Mouse (Mus musculus) forebrain, postnatal 0 days (tissue): ENCODE results near the gene Pip5k1b. TPM values are rescaled to one million over a fixed set of nuclear protein-coding genes. Genes with fewer than 3 reads are reported as not detected.

Experiments used
- ATAC-seq: fragments of 200-750 bp; cut with Nextera tagmentation; 2 replicates; pipeline ENCODE4 v1.8.0; 2017; ENCODE audit warnings: mild to moderate bottlenecking, moderate library complexity
- DNase-seq: peaks from one replicate; pipeline ENCODE4 v3.0.0-alpha.2; 2015
- H3K27ac ChIP-seq: fragments of 300-500 bp; sonication (generic); 2 replicates; pipeline ENCODE4 v1.5.1; 2014; ENCODE audit warnings: low read depth, mild to moderate bottlenecking, antibody characterized with exemption, low read length, moderate library complexity, mixed read lengths
- H3K27me3 ChIP-seq: fragments of 300-500 bp; sonication (generic); 2 replicates; pipeline ENCODE4 v1.6.1; 2014; ENCODE audit warnings: mild to moderate bottlenecking, low read length, mixed read lengths; ENCODE audit not compliant: insufficient read depth
- H3K36me3 ChIP-seq: fragments of 300-500 bp; sonication (generic); 2 replicates; pipeline ENCODE4 v1.6.1; 2014; ENCODE audit warnings: mild to moderate bottlenecking, moderate library complexity; ENCODE audit not compliant: insufficient read depth
- H3K4me1 ChIP-seq: fragments of 300-500 bp; sonication (generic); 2 replicates; pipeline ENCODE4 v1.6.1; 2014; ENCODE audit warnings: antibody characterized with exemption; ENCODE audit not compliant: insufficient read depth
- H3K4me2 ChIP-seq: fragments of 300-500 bp; sonication (generic); 2 replicates; pipeline ENCODE4 v1.6.1; 2014; ENCODE audit warnings: low read depth, mild to moderate bottlenecking, moderate library complexity
- H3K4me3 ChIP-seq: fragments of 300-500 bp; sonication (generic); 2 replicates; pipeline ENCODE4 v1.5.1; 2014; ENCODE audit warnings: low read depth, low read length, mixed read lengths
- H3K9ac ChIP-seq: fragments of 300-500 bp; sonication (generic); 2 replicates; pipeline ENCODE4 v1.6.1; 2014; ENCODE audit warnings: mild to moderate bottlenecking
- H3K9me3 ChIP-seq: fragments of 300-500 bp; sonication (generic); 2 replicates; pipeline ENCODE4 v1.6.1; 2016; ENCODE audit warnings: low read length
- CTCF ChIP-seq: sonication (generic); IDR thresholded peaks from 2 replicates; pipeline ENCODE4 v1.5.1; 2016; ENCODE audit warnings: antibody characterized with exemption, control low read depth, low read depth
- WGBS: fragments of 180-500 bp; shearing (Covaris S2); extraction: QIAGEN DNeasy Blood & Tissue Kit; methylation state at CpG from one replicate; pipeline ENCODE4 v1.1.7; 2014; 5-methylcytosine and 5-hydroxymethylcytosine counted together
- polyA plus RNA-seq: library from polyadenylated mRNA; unstranded; fragments of >200 nt; fragmentation: Nextera tagmentation; extraction: Ambion mirVana; gene quantifications from 2 replicates; pipeline ENCODE4 v1.2.1, GENCODE M21; 2015
- total RNA-seq: library from RNA; depleted of rRNA; stranded (reverse); fragments of >200 nt; gene quantifications from 2 replicates; pipeline ENCODE4 v1.2.3, GENCODE M21; 2014

Gene Pip5k1b
- total and polyA plus RNA-seq, 2 experiments from 2014 or later: 1.8 to 2.7 TPM

DNA sequence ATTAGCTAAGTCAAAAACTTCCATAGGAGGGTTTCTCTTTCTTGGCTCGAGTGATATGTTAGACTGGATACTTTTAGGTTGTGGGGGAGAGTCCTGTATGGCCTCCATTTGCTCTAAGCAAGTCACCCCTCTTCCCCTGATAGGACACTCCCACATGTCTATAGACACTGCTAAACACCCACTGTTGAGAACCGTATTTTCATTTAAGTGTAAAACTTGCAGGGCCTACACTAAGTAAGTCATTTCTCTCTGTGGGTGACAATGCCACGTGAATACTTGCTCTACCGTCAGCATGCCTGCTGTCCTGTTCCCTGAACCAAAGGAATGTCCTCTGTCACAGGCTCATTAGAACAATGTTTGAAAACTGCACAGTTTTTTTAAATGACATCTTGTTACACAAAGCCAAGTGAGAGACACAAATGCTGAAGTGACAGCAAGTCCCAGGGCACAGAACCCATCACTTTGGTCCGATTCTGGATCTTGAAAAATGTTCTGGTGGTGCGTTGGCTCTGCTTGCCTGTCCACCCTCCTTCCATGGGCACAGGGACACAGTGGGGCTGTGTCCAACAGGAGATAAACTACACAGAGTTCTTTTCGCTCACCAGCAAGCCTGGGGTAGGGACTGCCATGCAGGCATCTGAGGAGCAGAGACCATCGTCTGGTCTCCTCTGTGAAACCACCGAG is 138.6 kb downstream of the Pip5k1b start:
- Histone ChIP-seq H3K4me1 (peaks cover 7% of the 10 kb centered on the region; the same call in 1 of the 2 replicates), H3K27me3 (no peaks in the 10 kb centered on the region), H3K36me3 (no peaks in the 10 kb centered on the region), H3K4me3 (no peak overlapping the region), H3K9ac (no peak overlapping the region), H3K27ac (no peak overlapping the region), H3K4me2 (no peak overlapping the region), H3K9me3 (no peaks in the 10 kb centered on the region)
- no peak for TF ChIP-seq CTCF
- 87% methylated on average over 9 of the region's 9 CpGs for WGBS
- ATAC-seq (no peak), DNase-seq (no peak)

DNA sequence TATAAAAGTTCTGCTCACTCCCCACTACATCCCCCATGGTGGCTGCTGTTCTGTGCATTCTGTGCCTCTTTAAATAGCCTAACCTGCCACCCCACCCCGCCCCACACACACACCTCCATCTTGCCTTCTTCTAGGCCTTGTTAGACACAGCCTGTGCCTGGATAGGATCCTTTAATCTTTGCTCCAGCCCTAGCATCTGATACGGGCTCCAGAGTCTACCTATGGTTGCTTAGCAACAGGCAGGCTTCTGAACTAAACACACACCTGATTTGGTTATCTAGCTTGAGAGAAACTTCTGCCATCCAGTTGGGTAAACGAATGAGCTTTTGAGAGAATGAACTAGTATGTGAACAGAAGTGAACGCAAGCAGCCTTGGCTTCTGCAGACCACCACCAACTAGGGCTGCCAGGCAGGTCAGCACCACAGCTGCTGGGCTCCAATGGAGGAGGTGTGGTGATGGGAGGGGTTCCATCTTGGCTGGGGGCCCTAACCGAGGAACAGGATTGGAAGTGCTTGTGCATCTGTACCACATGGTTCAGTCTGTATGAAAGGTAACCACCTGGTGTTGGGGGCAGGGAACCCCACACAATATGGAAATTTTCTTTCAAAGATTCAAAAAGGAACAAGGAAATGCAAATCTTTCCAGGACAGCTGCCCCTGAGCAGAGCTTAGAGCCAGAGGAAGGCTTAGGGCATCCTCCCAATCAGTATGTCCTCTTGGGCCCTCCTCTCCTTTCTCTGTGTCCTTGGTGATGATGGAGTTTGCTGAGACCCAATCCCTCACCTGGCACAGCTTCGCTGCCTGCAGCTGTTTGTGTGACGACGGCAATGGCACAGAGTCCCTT is 139.7 kb downstream of the Pip5k1b start:
- Histone ChIP-seq H3K27me3 (no peaks in the 10 kb centered on the region), H3K4me3 (no peak overlapping the region), H3K9me3 (no peaks in the 10 kb centered on the region), H3K9ac (no peak overlapping the region), H3K27ac (no peak overlapping the region), H3K4me2 (no peak overlapping the region), H3K4me1 (peaks cover 7% of the 10 kb centered on the region; the same call in 1 of the 2 replicates), H3K36me3 (no peaks in the 10 kb centered on the region)
- no peak for TF ChIP-seq CTCF
- peak; percentile 89 for ATAC-seq
- 64% methylated on average over 8 of the region's 8 CpGs for WGBS
- peak; percentile 41 for DNase-seq

DNA sequence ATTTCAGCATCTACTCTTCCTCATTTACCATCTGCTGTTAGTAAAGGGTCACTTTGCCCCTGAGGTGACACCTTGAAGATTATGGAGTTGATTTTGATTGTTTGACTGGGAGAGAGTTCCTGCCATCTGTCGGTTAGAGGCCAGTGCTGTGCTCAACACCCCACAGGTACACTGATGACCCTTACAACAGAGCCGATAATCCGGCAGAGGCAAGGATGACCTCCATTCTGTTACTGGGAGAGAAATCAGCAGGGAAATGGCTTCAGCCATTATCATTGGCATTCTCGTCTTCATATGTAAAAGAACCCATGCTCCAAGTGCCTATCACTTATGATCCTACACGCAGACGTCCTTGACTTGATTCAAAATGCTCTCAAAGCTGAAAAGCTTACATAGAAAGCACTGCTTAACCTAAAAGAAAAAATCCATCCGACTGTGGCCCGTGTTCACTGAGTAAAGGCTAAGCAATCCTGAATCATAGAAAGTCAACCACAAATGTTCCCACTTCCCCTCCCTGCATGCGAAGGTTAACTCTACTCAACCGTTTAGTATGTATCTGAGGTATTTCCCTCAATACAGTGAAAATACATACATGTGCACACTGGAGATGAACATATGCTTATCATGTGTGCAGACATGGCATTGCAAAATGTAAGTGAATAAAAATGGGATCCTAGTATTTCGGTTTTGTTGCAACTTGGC is 146.7 kb downstream of the Pip5k1b start:
- H3K9me3 ChIP-seq: no peaks in the 10 kb centered on the region
- no peak overlapping the region for H3K4me3 ChIP-seq
- 85% methylated on average over 11 of the region's 11 CpGs for WGBS
- no peaks in the 10 kb centered on the region for H3K36me3 ChIP-seq
- 0 out of 2 replicates have a peak, but pooled peaks cover 1% of the 10 kb centered on the region for H3K4me1 ChIP-seq
- H3K4me2 ChIP-seq: no peak overlapping the region
- H3K9ac ChIP-seq: no peak overlapping the region
- ATAC-seq (no peak), DNase-seq (no peak)
- TF ChIP-seq CTCF: no peak
- H3K27me3 ChIP-seq: no peaks in the 10 kb centered on the region
- H3K27ac ChIP-seq: no peak overlapping the region

GRCm38 (mm10) chr19:24404716-24405115 is 151.0 kb downstream of the Pip5k1b start:
- Histone ChIP-seq H3K9me3 (no peaks in the 10 kb centered on the region), H3K4me3 (no peak overlapping the region), H3K4me2 (no peak overlapping the region), H3K36me3 (no peaks in the 10 kb centered on the region), H3K9ac (no peak overlapping the region), H3K27me3 (no peaks in the 10 kb centered on the region), H3K4me1 (0 out of 2 replicates have a peak, but pooled peaks cover 10% of the 10 kb centered on the region), H3K27ac (no peak overlapping the region)
- 90% methylated on average over 3 of the region's 3 CpGs for WGBS
- no peak for TF ChIP-seq CTCF
- ATAC-seq (no peak), DNase-seq (no peak)

DNA sequence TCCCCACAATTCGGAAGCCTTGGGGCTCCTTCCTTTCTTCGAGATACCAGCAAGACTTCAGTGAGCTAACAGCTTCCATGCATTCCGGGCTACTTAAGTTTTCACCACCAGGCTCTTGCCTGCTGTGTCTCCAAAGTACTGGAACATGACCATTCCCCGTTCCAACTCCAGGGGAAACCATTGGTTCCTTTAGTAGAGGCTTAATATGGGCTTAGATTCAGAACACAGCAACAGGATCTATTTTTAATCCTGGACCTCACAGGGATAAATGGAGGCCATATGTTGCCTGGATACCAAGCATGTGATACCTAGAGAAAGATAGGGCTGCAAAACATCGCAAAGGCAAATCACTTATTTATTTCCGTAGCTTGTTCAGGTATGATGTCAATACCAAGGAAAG is 152.4 kb downstream of the Pip5k1b start:
- Histone ChIP-seq H3K4me1 (0 out of 2 replicates have a peak, but pooled peaks cover 10% of the 10 kb centered on the region), H3K4me2 (no peak overlapping the region), H3K9me3 (no peaks in the 10 kb centered on the region), H3K9ac (no peak overlapping the region), H3K4me3 (no peak overlapping the region), H3K27ac (no peak overlapping the region), H3K36me3 (no peaks in the 10 kb centered on the region), H3K27me3 (no peaks in the 10 kb centered on the region)
- no peak for TF ChIP-seq CTCF
- WGBS: 87% methylated on average over 6 of the region's 6 CpGs
- ATAC-seq (peak; percentile 42; the same call in 1 of the 2 replicates), DNase-seq (no peak)

DNA sequence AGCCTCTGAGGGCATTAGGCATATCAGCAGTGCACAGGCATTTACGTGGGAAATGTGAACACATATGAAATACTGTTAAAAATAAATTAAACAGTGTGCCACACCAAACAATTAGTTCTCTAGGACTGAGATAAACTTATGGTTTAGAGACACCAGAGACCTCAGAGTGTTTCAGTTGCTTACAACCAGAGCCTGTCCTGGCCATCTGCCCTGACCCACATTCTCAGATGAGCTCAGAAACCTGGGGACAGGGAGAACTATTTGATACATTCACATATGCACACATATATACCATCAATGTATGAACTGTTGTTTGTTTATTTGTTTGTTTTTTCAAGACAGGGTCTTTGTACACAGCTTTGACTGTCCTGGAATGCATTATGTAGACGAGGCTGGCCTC is 161.8 kb downstream of the Pip5k1b start:
- no peak overlapping the region for H3K4me2 ChIP-seq
- H3K4me1 ChIP-seq: no peaks in the 10 kb centered on the region
- ATAC-seq (no peak), DNase-seq (no peak)
- no peak overlapping the region for H3K27ac ChIP-seq
- no peaks in the 10 kb centered on the region for H3K27me3 ChIP-seq
- WGBS: 78% methylated on average over 2 of the region's 2 CpGs
- H3K4me3 ChIP-seq: no peak overlapping the region
- TF ChIP-seq CTCF: no peak
- no peaks in the 10 kb centered on the region for H3K36me3 ChIP-seq
- no peaks in the 10 kb centered on the region for H3K9me3 ChIP-seq
- no peak overlapping the region for H3K9ac ChIP-seq
